Mouse (Mus musculus) CH12.LX (cell line): ENCODE data around the gene Slc36a3. TPM values are rescaled to one million over a fixed set of nuclear protein-coding genes. Genes with fewer than 3 reads are reported as not detected.

Source experiments
- DNase-seq: peaks from one replicate; pipeline ENCODE4 v3.0.0-alpha.2; 2013; ENCODE audit errors: extremely low read depth
- H3K27ac ChIP-seq: 2 replicates; pipeline ENCODE4 v1.5.1; 2012; ENCODE audit warnings: low read depth, mild to moderate bottlenecking, control low read depth, moderate library complexity; ENCODE audit not compliant: insufficient read depth
- H3K27me3 ChIP-seq: replicated peaks from 2 replicates; pipeline ENCODE3; 2012; ENCODE audit warnings: inconsistent platforms
- H3K36me3 ChIP-seq, 2 experiments: replicated peaks in 1 of 2; 2 replicates each; pipeline versions ENCODE3 to v1.6.1; 2012; ENCODE audit warnings: inconsistent platforms in 1 of 2, low read length in 1 of 2, mild to moderate bottlenecking in 1 of 2, mixed read lengths in 1 of 2, moderate library complexity in 1 of 2; ENCODE audit not compliant: control insufficient read depth in 1 of 2, insufficient read depth in 1 of 2
- H3K4me1 ChIP-seq, 2 experiments: 2 replicates each; pipeline ENCODE4 v1.6.1; 2012; ENCODE audit warnings: inconsistent platforms in 1 of 2, moderate library complexity in 1 of 2; ENCODE audit not compliant: insufficient read depth in 2 of 2, control insufficient read depth in 1 of 2
- H3K4me2 ChIP-seq: 2 replicates; pipeline ENCODE4 v1.6.1; 2012; ENCODE audit warnings: low read depth, mild to moderate bottlenecking, control low read depth; ENCODE audit not compliant: poor library complexity, insufficient read depth, severe bottlenecking
- H3K4me3 ChIP-seq, 3 experiments: fragments of 150-350 bp in 1 of 3; sonication (generic) in 1 of 3; replicated peaks in 1 of 3; 2 replicates each; pipeline versions ENCODE3 to v1.5.1; 2011 to 2012; ENCODE audit warnings: low read depth in 2 of 3, low read length in 2 of 3, mild to moderate bottlenecking in 2 of 3, moderate library complexity in 2 of 3, control low read depth in 1 of 3, improper control_type of control experiment in 1 of 3, inconsistent platforms in 1 of 3, mixed read lengths in 1 of 3; ENCODE audit not compliant: poor library complexity in 1 of 3
- H3K79me2 ChIP-seq: replicated peaks from 2 replicates; pipeline ENCODE4 v1.6.1; 2012; ENCODE audit warnings: mild to moderate bottlenecking, moderate library complexity; ENCODE audit not compliant: control insufficient read depth, poor library complexity, insufficient read depth, severe bottlenecking; ENCODE audit errors: extremely low read depth
- H3K9ac ChIP-seq: 2 replicates; pipeline ENCODE4 v1.6.1; 2012; ENCODE audit warnings: low read depth, mild to moderate bottlenecking, control low read depth, moderate library complexity; ENCODE audit not compliant: insufficient read depth
- H3K9me3 ChIP-seq: replicated peaks from 2 replicates; pipeline ENCODE3; 2012; ENCODE audit warnings: low read length, inconsistent platforms, mixed read lengths
- CTCF ChIP-seq, 2 experiments: IDR thresholded peaks in 1 of 2; conservative IDR thresholded peaks in 1 of 2; 2 replicates each; pipeline ENCODE4 v1.5.1; 2011 to 2012; ENCODE audit warnings: low read depth in 2 of 2, low read length in 2 of 2, improper control_type of control experiment in 1 of 2, inconsistent platforms in 1 of 2, mild to moderate bottlenecking in 1 of 2, moderate library complexity in 1 of 2
- IRF4 ChIP-seq: IDR thresholded peaks from 2 replicates; pipeline ENCODE4 v1.6.1; 2014; ENCODE audit warnings: low read depth, mild to moderate bottlenecking, inconsistent platforms, low read length, improper control_type of control experiment
- JUN ChIP-seq: IDR thresholded peaks from 2 replicates; pipeline ENCODE4 v1.6.1; 2011; ENCODE audit warnings: low read depth, mild to moderate bottlenecking, low read length, improper control_type of control experiment, moderate library complexity; ENCODE audit not compliant: insufficient read depth
- KAT2A ChIP-seq: IDR thresholded peaks from 2 replicates; pipeline ENCODE4 v1.6.1; 2012; ENCODE audit warnings: low read length, improper control_type of control experiment, inconsistent platforms; ENCODE audit not compliant: insufficient replicate concordance
- NRF1 ChIP-seq: IDR thresholded peaks from 2 replicates; pipeline ENCODE4 v1.6.1; 2014; ENCODE audit warnings: low read depth, mild to moderate bottlenecking, inconsistent platforms, low read length, improper control_type of control experiment, moderate library complexity
- SIN3A ChIP-seq: IDR thresholded peaks from 2 replicates; pipeline ENCODE4 v1.6.1; 2012; ENCODE audit warnings: low read length, improper control_type of control experiment, inconsistent platforms
- SMC3 ChIP-seq: IDR thresholded peaks from 2 replicates; pipeline ENCODE4 v1.6.1; 2011; ENCODE audit warnings: low read depth, low read length, improper control_type of control experiment
- TCF12 ChIP-seq: IDR thresholded peaks from 2 replicates; pipeline ENCODE4 v1.6.1; 2014; ENCODE audit warnings: low read depth, mild to moderate bottlenecking, inconsistent platforms, low read length, improper control_type of control experiment
- USF2 ChIP-seq: conservative IDR thresholded peaks from 2 replicates; pipeline ENCODE4 v1.6.1; 2011; ENCODE audit warnings: low read depth, low read length, improper control_type of control experiment
- ZKSCAN1 ChIP-seq: IDR thresholded peaks from 2 replicates; pipeline ENCODE4 v1.6.1; 2012; ENCODE audit warnings: low read depth, inconsistent platforms, low read length, improper control_type of control experiment, borderline replicate concordance
- dilution Hi-C: fragments of 300-500 bp; cut with MboI; formaldehyde crosslinking; loops from 2 replicates; pipeline ENCODE4 v1.14.3; 2020; ENCODE audit warnings: low sequenced_read_pairs; ENCODE audit not compliant: extremely low pct_unique_long_range_greater_than_20kb, extremely low pct_ligation_motif_present
- in situ Hi-C: fragments of 300-500 bp; cut with MboI; formaldehyde crosslinking; loops from 3 replicates; pipeline ENCODE4 v1.14.3; 2019; ENCODE audit warnings: low sequenced_read_pairs, low pct_ligation_motif_present, low pct_unique_long_range_greater_than_20kb, mixed read lengths
- polyA plus RNA-seq: library from polyadenylated mRNA; unstranded; fragments of >175 nt; gene quantifications from 2 replicates; pipeline ENCODE4 v1.2.1, GENCODE M21; 2012; ENCODE audit warnings: low read depth; ENCODE audit not compliant: insufficient read length
- total RNA-seq, 2 experiments: library from RNA; depleted of rRNA; stranded (reverse); fragments of 300-350 nt in 1 of 2; fragments of >200 nt in 1 of 2; gene quantifications; 2 replicates each; pipeline ENCODE4 v1.2.3; 2012 to 2014

The Slc36a3 gene
- total RNA-seq (2012; rRNA removed): 0.34 and 0.72 TPM in 2 replicates
- 0.34 and 0.72 TPM in 2 replicates for total RNA-seq (2014; rRNA removed)
- 1.2 and 1.5 TPM in 2 replicates for polyA plus RNA-seq

GRCm38 (mm10) chr11:55151608-55152007 is at the start of gene Slc36a3:
TSS of gene Slc36a3 (minus strand) at chr11:55151708.
- Histone ChIP-seq H3K9me3 (peaks cover 4% of the 10 kb centered on the region), H3K79me2 (no peaks in the 10 kb centered on the region), H3K9ac (no peak within 1 kb of the TSS), H3K4me3 (no peak within 1 kb of the TSS), H3K36me3 (no peaks in the 10 kb centered on the region), H3K4me1 (peaks cover 26 to 58% of the 10 kb centered on the region in 2 experiments), H3K27me3 (no peaks in the 10 kb centered on the region), H3K27ac (no peak within 1 kb of the TSS), H3K4me2 (no peak within 1 kb of the TSS)
- TF ChIP-seq USF2 (no peak), KAT2A (no peak)
- no peak for DNase-seq
- dilution Hi-C loops (no loop called here), in situ Hi-C loops (loop anchor here (10.0 kb wide), 1 partner anchor 267 kb away; no protein-coding TSS in a partner anchor)

GRCm38 (mm10) chr11:55197740-55198510 is 46.4 kb upstream of the Slc36a3 start:
- DNase-seq: peak; percentile 25
- TF ChIP-seq SIN3A: no peak
- TF ChIP-seq IRF4: 0 out of 2 replicates have a peak, but pooled peaks have one; percentile 13
- H3K27ac ChIP-seq: no peak overlapping the region

GRCm38 (mm10) chr11:55197086-55197485 is 45.6 kb upstream of the Slc36a3 start:
- Histone ChIP-seq H3K79me2 (no peaks in the 10 kb centered on the region), H3K9me3 (no peaks in the 10 kb centered on the region), H3K9ac (no peak overlapping the region), H3K27me3 (peaks cover 41% of the 10 kb centered on the region), H3K4me2 (no peak overlapping the region), H3K27ac (no peak overlapping the region), H3K4me1 (peaks cover 0 to 6% of the 10 kb centered on the region in 2 experiments; a peak in 1 of 4 replicates), H3K4me3 (no peak overlapping the region), H3K36me3 (no peaks in the 10 kb centered on the region)
- dilution Hi-C loops: no loop called here
- DNase-seq: no peak
- in situ Hi-C loops: no loop called here
- TF ChIP-seq NRF1 (no peak), JUN (no peak), ZKSCAN1 (no peak), KAT2A (no peak), CTCF (conservative IDR thresholded peaks at IDR 0.05 in 1 of 2, IDR thresholded peaks at IDR 0.05 in 1 of 2; ENCODE audit: low read depth in 2 of 2, low read length in 2 of 2) (no peak), SMC3 (no peak), TCF12 (no peak)

More at GRCm38 (mm10) chr11:55197740-55198510, 46.4 kb upstream of the Slc36a3 start:
- dilution Hi-C loops: no loop called here
- H3K27me3 ChIP-seq: peaks cover 41% of the 10 kb centered on the region
- no peaks in the 10 kb centered on the region for H3K9me3 ChIP-seq
- no peak overlapping the region for H3K4me2 ChIP-seq
- in situ Hi-C loops: no loop called here
- H3K9ac ChIP-seq: no peak overlapping the region
- peaks cover 0 to 6% of the 10 kb centered on the region in 2 experiments; a peak in 1 of 4 replicates for H3K4me1 ChIP-seq
- H3K4me3 ChIP-seq: no peak overlapping the region
- H3K79me2 ChIP-seq: no peaks in the 10 kb centered on the region
- no peaks in the 10 kb centered on the region for H3K36me3 ChIP-seq
